Mouse (Mus musculus) forebrain, embryonic 11.5 days (tissue): ENCODE data around the gene Syt12. TPM values are rescaled to one million over a fixed set of nuclear protein-coding genes. Genes with fewer than 3 reads are reported as not detected.

Source experiments
- ATAC-seq: fragments of 200-750 bp; cut with Nextera tagmentation; replicated peaks from 2 replicates; pipeline ENCODE4 v1.8.0; 2017; ENCODE audit warnings: moderate TSS enrichment; ENCODE audit not compliant: low FRiP score
- DNase-seq: peaks from one replicate; pipeline ENCODE4 v3.0.0-alpha.2; 2017; ENCODE audit warnings: low spot score
- H3K27ac ChIP-seq: fragments of 300-500 bp; sonication (generic); 2 replicates; pipeline ENCODE4 v1.5.1; 2014; ENCODE audit warnings: low read depth, low read length
- H3K27me3 ChIP-seq: fragments of 300-500 bp; sonication (generic); 2 replicates; pipeline ENCODE4 v1.6.1; 2014; ENCODE audit warnings: mild to moderate bottlenecking, low read length, mixed read lengths; ENCODE audit not compliant: control insufficient read depth, insufficient read depth
- H3K36me3 ChIP-seq: fragments of 300-500 bp; sonication (generic); 2 replicates; pipeline ENCODE4 v1.6.1; 2014; ENCODE audit warnings: mild to moderate bottlenecking, low read length, moderate library complexity, mixed read lengths; ENCODE audit not compliant: control insufficient read depth, insufficient read depth
- H3K4me1 ChIP-seq: fragments of 300-500 bp; sonication (generic); replicated peaks from 2 replicates; pipeline ENCODE4 v1.6.1; 2014; ENCODE audit warnings: low read length, mixed read lengths; ENCODE audit not compliant: control insufficient read depth, insufficient read depth
- H3K4me2 ChIP-seq: fragments of 300-500 bp; sonication (generic); 2 replicates; pipeline ENCODE4 v1.6.1; 2014; ENCODE audit warnings: low read depth, mild to moderate bottlenecking, low read length, moderate library complexity, mixed read lengths; ENCODE audit not compliant: severe bottlenecking
- H3K4me3 ChIP-seq: fragments of 300-500 bp; sonication (generic); 2 replicates; pipeline ENCODE4 v1.5.1; 2014; ENCODE audit warnings: low read depth, low read length
- H3K9ac ChIP-seq: fragments of 300-500 bp; sonication (generic); 2 replicates; pipeline ENCODE4 v1.6.1; 2014; ENCODE audit warnings: low read length
- H3K9me3 ChIP-seq: fragments of 300-500 bp; sonication (generic); 2 replicates; pipeline ENCODE4 v1.6.1; 2016; ENCODE audit warnings: low read length, mixed read lengths; ENCODE audit not compliant: control insufficient read depth
- WGBS: fragments of 180-500 bp; shearing (Covaris S2); extraction: QIAGEN DNeasy Blood & Tissue Kit; methylation state at CpG from one replicate; pipeline ENCODE4 v1.1.7; 2014; 5-methylcytosine and 5-hydroxymethylcytosine counted together
- polyA plus RNA-seq: library from polyadenylated mRNA; unstranded; fragments of >200 nt; fragmentation: Nextera tagmentation; extraction: Ambion mirVana; gene quantifications from 2 replicates; pipeline ENCODE4 v1.2.1, GENCODE M21; 2014

The Syt12 gene
- polyA plus RNA-seq, 1 experiment from 2014 or later: 1.1 TPM

GRCm38 (mm10) chr19:4419711-4420110 is 57.5 kb downstream of the Syt12 start:
- Histone ChIP-seq H3K27ac (no peak overlapping the region), H3K27me3 (no peaks in the 10 kb centered on the region), H3K36me3 (no peaks in the 10 kb centered on the region), H3K4me2 (no peak overlapping the region), H3K4me3 (no peak overlapping the region), H3K9me3 (no peaks in the 10 kb centered on the region), H3K4me1 (no peaks in the 10 kb centered on the region), H3K9ac (no peak overlapping the region)
- no peak for DNase-seq
- WGBS: 87% methylated on average over 5 of the region's 5 CpGs
- ATAC-seq: no peak

GRCm38 (mm10) chr19:4417713-4418112 is 59.5 kb downstream of the Syt12 start:
- Histone ChIP-seq H3K27ac (no peak overlapping the region), H3K27me3 (no peaks in the 10 kb centered on the region), H3K4me2 (no peak overlapping the region), H3K4me1 (no peaks in the 10 kb centered on the region), H3K9ac (no peak overlapping the region), H3K36me3 (no peaks in the 10 kb centered on the region), H3K9me3 (no peaks in the 10 kb centered on the region), H3K4me3 (no peak overlapping the region)
- DNase-seq (no peak), ATAC-seq (no peak)

- no peak overlapping the region for H3K27ac ChIP-seq
- 0% methylated on average over 1 of the region's 1 CpGs for WGBS
Observed at GRCm38 (mm10) chr19:4417183-4417582, 60.1 kb downstream of the Syt12 start.

GRCm38 (mm10) chr19:4414631-4415030 is 62.6 kb downstream of the Syt12 start:
- Histone ChIP-seq H3K4me2 (no peak overlapping the region), H3K27ac (no peak overlapping the region), H3K9me3 (no peaks in the 10 kb centered on the region), H3K36me3 (no peaks in the 10 kb centered on the region), H3K27me3 (no peaks in the 10 kb centered on the region), H3K9ac (no peak overlapping the region), H3K4me1 (no peaks in the 10 kb centered on the region), H3K4me3 (no peak overlapping the region)
- no peak for ATAC-seq
- no peak for DNase-seq
- WGBS: 79% methylated on average over 1 of the region's 1 CpGs

More at GRCm38 (mm10) chr19:4417183-4417582, 60.1 kb downstream of the Syt12 start:
- Histone ChIP-seq H3K4me2 (no peak overlapping the region), H3K9ac (no peak overlapping the region), H3K9me3 (no peaks in the 10 kb centered on the region), H3K36me3 (no peaks in the 10 kb centered on the region), H3K4me3 (no peak overlapping the region), H3K27me3 (no peaks in the 10 kb centered on the region), H3K4me1 (no peaks in the 10 kb centered on the region)
- ATAC-seq (no peak), DNase-seq (peak; percentile 70)

GRCm38 (mm10) chr19:4409062-4409461 is 68.2 kb downstream of the Syt12 start:
- Histone ChIP-seq H3K4me1 (no peaks in the 10 kb centered on the region), H3K9ac (no peak overlapping the region), H3K36me3 (no peaks in the 10 kb centered on the region), H3K27me3 (no peaks in the 10 kb centered on the region), H3K4me2 (no peak overlapping the region), H3K9me3 (no peaks in the 10 kb centered on the region), H3K4me3 (no peak overlapping the region), H3K27ac (no peak overlapping the region)
- DNase-seq: no peak
- WGBS: 71% methylated on average over 2 of the region's 2 CpGs
- ATAC-seq: no peak

- no peak for ATAC-seq
- H3K4me2 ChIP-seq: no peak overlapping the region
- no peaks in the 10 kb centered on the region for H3K4me1 ChIP-seq
- no peak overlapping the region for H3K4me3 ChIP-seq
- H3K36me3 ChIP-seq: no peaks in the 10 kb centered on the region
- H3K9me3 ChIP-seq: no peaks in the 10 kb centered on the region
- WGBS: 93% methylated on average over 2 of the region's 2 CpGs
- no peak for DNase-seq
- H3K27me3 ChIP-seq: no peaks in the 10 kb centered on the region
- H3K27ac ChIP-seq: no peak overlapping the region
- H3K9ac ChIP-seq: no peak overlapping the region
Observed at GRCm38 (mm10) chr19:4404840-4405239, 72.4 kb downstream of the Syt12 start.

- no peak overlapping the region for H3K27ac ChIP-seq
- peaks cover 4% of the 10 kb centered on the region; the same call in 1 of the 2 replicates for H3K4me1 ChIP-seq
- no peak overlapping the region for H3K9ac ChIP-seq
- H3K9me3 ChIP-seq: no peaks in the 10 kb centered on the region
- no peak overlapping the region for H3K4me2 ChIP-seq
- no peaks in the 10 kb centered on the region for H3K27me3 ChIP-seq
- no peaks in the 10 kb centered on the region for H3K36me3 ChIP-seq
- no peak overlapping the region for H3K4me3 ChIP-seq
- no peak for DNase-seq
- 75% methylated on average over 4 of the region's 4 CpGs for WGBS
- no peak for ATAC-seq
Observed at GRCm38 (mm10) chr19:4398959-4399358, 78.3 kb downstream of the Syt12 start.

- ATAC-seq (no peak), DNase-seq (no peak)
- Histone ChIP-seq H3K4me1 (peaks cover 4% of the 10 kb centered on the region; the same call in 1 of the 2 replicates), H3K27me3 (no peaks in the 10 kb centered on the region), H3K9me3 (no peaks in the 10 kb centered on the region), H3K27ac (no peak overlapping the region), H3K9ac (peak overlapping the region; percentile 98), H3K4me3 (peak overlapping the region; percentile 100), H3K36me3 (no peaks in the 10 kb centered on the region), H3K4me2 (peak overlapping the region; percentile 88)
- WGBS: 24% methylated on average over 8 of the region's 8 CpGs
Observed at GRCm38 (mm10) chr19:4398630-4398948, 78.7 kb downstream of the Syt12 start.

GRCm38 (mm10) chr19:4397798-4398629 is 79.2 kb downstream of the Syt12 start, which contains the start of gene Kdm2a:
Gene Kdm2a (minus strand): TSS chr19:4398285.
- Histone ChIP-seq H3K4me1 (peaks cover 4% of the 10 kb centered on the region; the same call in 1 of the 2 replicates), H3K9me3 (no peaks in the 10 kb centered on the region), H3K27me3 (no peaks in the 10 kb centered on the region), H3K36me3 (no peaks in the 10 kb centered on the region), H3K27ac (peak within 1 kb of the TSS; percentile 78), H3K9ac (peak within 1 kb of the TSS; percentile 98), H3K4me3 (peak within 1 kb of the TSS; percentile 100), H3K4me2 (peak within 1 kb of the TSS; percentile 88)
- WGBS: 1% methylated on average over 80 of the region's 82 CpGs
- no peak for DNase-seq
- ATAC-seq: peak; percentile 77
